Mouse (Mus musculus) testis, adult 2 months (tissue): ENCODE data around the gene Rad51b.

Experiments
- CTCF ChIP-seq: fragments of 200-500 bp; IDR thresholded peaks from 2 replicates; pipeline ENCODE4 v1.5.1; 2012; ENCODE audit warnings: low read depth, mild to moderate bottlenecking, inconsistent platforms, low read length, moderate library complexity; ENCODE audit not compliant: control insufficient read depth, insufficient read depth, insufficient replicate concordance
- POLR2A ChIP-seq: fragments of 200-500 bp; IDR thresholded peaks from 2 replicates; pipeline ENCODE4 v1.6.1; 2012; ENCODE audit warnings: low read depth, mild to moderate bottlenecking, inconsistent platforms, low read length, moderate library complexity; ENCODE audit not compliant: control insufficient read depth

DNA sequence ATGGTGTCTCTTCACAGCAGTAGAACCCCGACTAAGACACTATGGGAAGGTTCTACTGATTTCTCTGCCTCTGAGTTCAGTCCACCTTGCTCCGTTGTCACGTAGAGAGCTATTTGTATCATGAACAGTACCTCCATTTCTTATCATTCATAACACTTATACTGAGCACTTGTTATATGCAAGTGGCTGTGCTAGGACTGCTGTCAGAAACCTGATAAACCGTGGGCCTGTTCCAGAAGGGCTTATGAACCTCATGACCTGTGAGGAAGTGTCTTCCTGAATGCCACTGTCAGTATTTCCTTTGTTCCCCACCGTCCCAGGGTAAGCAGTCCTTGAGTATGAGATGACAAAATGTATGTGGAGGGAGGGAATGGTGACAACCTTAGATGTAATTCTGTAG, 181.7 kb downstream of the Rad51b start:
- TF ChIP-seq POLR2A: no peak
- no peak for TF ChIP-seq CTCF
